Mouse (Mus musculus) limb, embryonic 13.5 days (tissue): ENCODE results near the gene Slc29a3. TPM values are rescaled to one million over a fixed set of nuclear protein-coding genes. Genes with fewer than 3 reads are reported as not detected.

Source experiments
- ATAC-seq: fragments of 200-750 bp; cut with Nextera tagmentation; 2 replicates; pipeline ENCODE4 v1.8.0; 2017; ENCODE audit warnings: low read depth, moderate number of reproducible peaks, moderate TSS enrichment; ENCODE audit not compliant: low FRiP score
- H3K27ac ChIP-seq: fragments of 300-500 bp; sonication (generic); 2 replicates; pipeline ENCODE4 v1.5.1; 2015; ENCODE audit warnings: inconsistent platforms, mild to moderate bottlenecking, moderate library complexity
- H3K27me3 ChIP-seq: fragments of 300-500 bp; sonication (generic); 2 replicates; pipeline ENCODE4 v1.6.1; 2015; ENCODE audit warnings: mild to moderate bottlenecking, inconsistent platforms
- H3K36me3 ChIP-seq: fragments of 300-500 bp; sonication (generic); 2 replicates; pipeline ENCODE4 v1.6.1; 2015; ENCODE audit warnings: inconsistent platforms, mild to moderate bottlenecking, moderate library complexity
- H3K4me1 ChIP-seq: fragments of 300-500 bp; sonication (generic); 2 replicates; pipeline ENCODE4 v1.6.1; 2015; ENCODE audit warnings: inconsistent platforms
- H3K4me2 ChIP-seq: fragments of 300-500 bp; sonication (generic); replicated peaks from 2 replicates; pipeline ENCODE4 v1.6.1; 2015; ENCODE audit warnings: inconsistent platforms, mild to moderate bottlenecking, moderate library complexity
- H3K4me3 ChIP-seq: fragments of 300-500 bp; sonication (generic); 2 replicates; pipeline ENCODE4 v1.5.1; 2015; ENCODE audit warnings: moderate library complexity, mild to moderate bottlenecking, inconsistent platforms
- H3K9ac ChIP-seq: fragments of 300-500 bp; sonication (generic); 2 replicates; pipeline ENCODE4 v1.6.1; 2015; ENCODE audit warnings: mild to moderate bottlenecking, inconsistent platforms
- H3K9me3 ChIP-seq: fragments of 300-500 bp; sonication (generic); 2 replicates; pipeline ENCODE4 v1.6.1; 2016; ENCODE audit warnings: inconsistent platforms
- WGBS: fragments of 180-500 bp; shearing (Covaris S2); methylation state at CpG from one replicate; pipeline ENCODE4 v1.1.7; 2015; 5-methylcytosine and 5-hydroxymethylcytosine counted together
- polyA plus RNA-seq: library from polyadenylated mRNA; unstranded; fragments of >200 nt; fragmentation: Nextera tagmentation; extraction: Ambion mirVana; gene quantifications from 2 replicates; pipeline ENCODE4 v1.2.1, GENCODE M21; 2015

Gene Slc29a3
- polyA plus RNA-seq = 12.4 and 13.7 TPM in 2 replicates

DNA sequence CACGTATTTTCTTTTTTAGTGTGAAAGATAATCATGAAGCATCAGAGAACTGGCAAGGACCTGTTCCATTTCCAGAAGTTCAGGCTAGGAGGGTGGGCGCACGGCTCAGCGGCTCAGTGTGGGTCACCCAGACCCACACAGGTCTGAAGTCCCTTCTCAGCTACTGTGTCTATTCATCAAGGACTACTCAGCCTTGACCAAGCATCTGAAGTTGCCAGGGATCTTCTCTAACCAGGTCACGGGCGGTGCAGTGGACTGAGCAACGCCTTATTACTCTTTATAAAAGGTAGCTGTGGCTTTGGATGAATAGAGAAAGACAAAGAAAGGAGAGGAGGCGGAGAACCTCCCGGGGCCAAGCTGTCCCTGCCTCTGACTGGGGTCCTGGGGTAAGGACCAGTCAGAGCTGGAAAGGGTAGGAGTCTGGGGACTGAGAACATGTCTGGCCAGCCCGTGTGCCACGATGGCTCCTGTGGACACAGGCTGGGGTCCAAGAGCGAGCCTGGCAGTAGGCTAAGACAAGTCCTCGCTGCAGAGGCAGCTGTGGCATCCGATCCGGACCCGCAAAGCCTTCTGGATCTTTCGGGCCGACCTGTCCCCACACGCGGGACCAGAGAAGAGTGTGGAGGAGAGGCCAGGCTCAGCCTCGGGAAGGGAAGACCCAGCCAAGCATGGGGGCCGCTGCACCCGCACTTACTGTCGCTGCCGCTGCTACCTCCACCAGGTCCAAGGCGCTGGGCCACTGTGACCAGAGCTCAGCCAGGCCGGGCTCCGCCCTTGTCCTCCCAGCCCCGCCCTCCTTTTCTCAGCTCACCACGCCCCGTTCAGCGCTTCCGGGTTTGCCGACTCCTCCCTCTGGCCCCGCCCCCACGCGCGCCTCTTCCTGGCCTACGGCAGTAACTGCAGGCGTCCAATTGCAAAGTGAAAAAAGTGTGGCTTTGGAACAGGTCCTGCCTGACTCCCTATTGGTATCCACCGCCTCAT, at the start of gene Slc29a3:
Slc29a3 (minus strand) TSS at position 755 of the 981 bp plus-strand sequence.
- Histone ChIP-seq H3K4me1 (peaks cover 24% of the 10 kb centered on the region), H3K9me3 (no peaks in the 10 kb centered on the region), H3K4me3 (peak within 1 kb of the TSS; percentile 61), H3K36me3 (peaks cover 20% of the 10 kb centered on the region), H3K4me2 (peak within 1 kb of the TSS; percentile 79), H3K27ac (peak within 1 kb of the TSS; percentile 69; the same call in 1 of the 2 replicates), H3K27me3 (no peaks in the 10 kb centered on the region), H3K9ac (peak within 1 kb of the TSS; percentile 84)
- 12% methylated on average over 41 of the region's 41 CpGs for WGBS
- peak; percentile 94 for ATAC-seq

DNA sequence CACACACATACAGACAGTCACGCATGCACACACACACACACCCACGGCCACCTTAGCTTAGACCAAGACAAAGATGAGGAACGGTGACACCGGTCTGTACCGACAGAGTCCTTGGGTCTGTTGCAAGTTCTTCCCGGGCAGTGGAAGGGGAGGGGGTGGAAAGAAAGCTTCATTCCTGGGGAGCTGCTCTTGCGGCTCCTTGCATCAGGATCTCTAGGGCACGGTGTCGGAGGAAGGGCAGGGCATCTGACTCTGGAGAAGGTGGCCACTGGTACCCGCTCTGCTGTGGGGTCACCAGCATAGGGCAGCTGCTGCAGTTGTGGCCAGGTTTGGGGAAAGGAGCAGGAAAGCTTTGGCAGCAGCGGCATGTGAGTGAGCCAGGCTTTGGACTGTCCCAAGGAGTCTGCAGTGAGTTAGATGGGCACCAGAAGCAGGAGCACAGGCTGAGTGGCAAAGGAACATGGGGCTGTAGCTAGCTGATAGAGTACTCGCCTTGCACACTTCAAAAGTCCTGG, 49.4 kb upstream of the Slc29a3 start:
- no peak overlapping the region for H3K4me3 ChIP-seq
- H3K4me2 ChIP-seq = no peak overlapping the region
- H3K9me3 ChIP-seq = no peaks in the 10 kb centered on the region
- ATAC-seq = no peak
- 0 out of 2 replicates have a peak, but pooled peaks cover 3% of the 10 kb centered on the region for H3K27me3 ChIP-seq
- 61% methylated on average over 12 of the region's 12 CpGs for WGBS
- peak overlapping the region; percentile 31; the same call in 1 of the 2 replicates for H3K9ac ChIP-seq
- no peak overlapping the region for H3K27ac ChIP-seq
- peaks cover 95% of the 10 kb centered on the region for H3K4me1 ChIP-seq
- no peaks in the 10 kb centered on the region for H3K36me3 ChIP-seq

DNA sequence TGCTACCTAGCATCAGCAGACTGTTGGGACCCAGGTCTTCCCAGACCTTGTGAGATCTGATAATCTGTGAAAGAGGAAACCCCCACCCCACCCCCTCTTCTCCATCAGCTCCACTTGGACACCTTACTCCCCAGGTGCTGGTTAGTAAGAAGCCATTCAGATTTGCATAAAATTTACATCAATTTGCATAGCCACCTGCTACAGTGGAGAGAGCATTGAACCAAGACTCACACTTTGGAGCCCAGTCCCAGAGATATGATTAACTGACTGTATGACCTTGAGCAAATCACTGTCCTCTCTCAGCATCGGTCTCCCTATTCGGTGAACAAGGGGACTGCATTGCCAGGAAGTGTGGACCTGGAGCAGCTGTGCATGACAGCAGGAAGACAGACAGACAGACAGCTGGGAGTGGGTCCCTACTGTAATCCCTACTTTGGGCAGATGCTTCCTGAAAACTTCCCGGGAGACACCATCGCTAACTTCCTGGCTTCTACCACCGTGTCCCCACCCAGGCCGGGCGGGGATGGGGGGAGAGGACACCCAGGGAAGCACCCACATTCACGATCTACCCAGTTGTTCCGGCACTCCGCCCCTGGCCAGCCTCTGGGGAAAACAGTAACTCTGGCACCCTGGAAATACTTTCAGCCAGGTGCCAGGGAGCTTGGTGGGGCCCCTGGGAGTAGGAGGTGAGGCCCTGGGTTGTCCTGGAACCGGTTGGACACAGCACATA, 48.7 kb upstream of the Slc29a3 start:
- Histone ChIP-seq H3K27me3 (0 out of 2 replicates have a peak, but pooled peaks cover 3% of the 10 kb centered on the region), H3K36me3 (no peaks in the 10 kb centered on the region), H3K27ac (no peak overlapping the region), H3K4me1 (peaks cover 95% of the 10 kb centered on the region), H3K4me3 (no peak overlapping the region), H3K4me2 (peak overlapping the region; percentile 21; the same call in 1 of the 2 replicates), H3K9me3 (no peaks in the 10 kb centered on the region), H3K9ac (no peak overlapping the region)
- ATAC-seq = no peak
- 36% methylated on average over 11 of the region's 11 CpGs for WGBS

DNA sequence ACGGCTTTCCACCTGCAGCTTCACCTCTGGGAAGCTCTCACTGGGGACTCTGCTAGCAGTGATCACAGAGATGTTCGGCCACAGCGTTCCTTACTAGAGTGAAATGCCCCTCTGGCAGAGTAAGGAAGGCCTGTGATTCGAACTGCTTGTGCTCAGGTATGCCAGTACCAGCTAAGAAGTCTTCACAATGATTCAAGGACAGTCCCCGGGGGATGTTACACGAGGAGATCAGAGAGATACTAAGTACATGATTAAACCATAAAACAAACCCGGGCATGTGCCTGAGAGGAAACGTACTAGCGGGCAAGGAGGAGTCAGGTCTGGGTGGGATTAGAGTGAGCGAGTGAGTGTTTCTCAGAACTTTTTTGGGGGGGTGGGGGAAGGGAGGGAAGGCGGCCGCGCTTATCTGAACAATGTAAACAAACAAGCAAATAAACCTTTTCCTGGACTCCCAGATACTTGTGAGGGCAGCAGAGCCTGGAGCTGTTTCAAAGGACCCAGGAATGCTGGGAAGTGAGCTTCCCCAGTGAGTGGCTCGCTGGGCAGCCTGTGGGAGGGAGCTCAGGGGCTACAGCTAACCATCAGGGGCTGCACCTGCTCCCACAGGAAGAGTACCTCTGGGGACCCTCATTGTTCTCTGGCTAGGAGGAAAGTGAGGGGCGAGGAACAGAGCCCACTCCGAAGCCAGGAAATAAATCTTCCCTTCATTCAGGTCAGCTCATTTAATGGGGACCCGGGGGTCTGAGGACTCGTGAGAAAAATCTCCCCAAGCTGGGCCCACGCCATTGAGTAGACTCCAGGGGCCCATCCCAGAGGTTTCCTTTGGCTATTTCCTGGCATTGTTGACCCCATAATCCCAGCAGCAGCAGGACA, 47.9 kb upstream of the Slc29a3 start:
- Histone ChIP-seq H3K9me3 (no peaks in the 10 kb centered on the region), H3K27me3 (0 out of 2 replicates have a peak, but pooled peaks cover 3% of the 10 kb centered on the region), H3K4me1 (peaks cover 95% of the 10 kb centered on the region), H3K4me3 (no peak overlapping the region), H3K27ac (0 out of 2 replicates have a peak overlapping the region, but pooled peaks have one; percentile 6), H3K9ac (peak overlapping the region; percentile 32), H3K4me2 (peak overlapping the region; percentile 21), H3K36me3 (no peaks in the 10 kb centered on the region)
- no peak for ATAC-seq
- WGBS = 9% methylated on average over 19 of the region's 19 CpGs

DNA sequence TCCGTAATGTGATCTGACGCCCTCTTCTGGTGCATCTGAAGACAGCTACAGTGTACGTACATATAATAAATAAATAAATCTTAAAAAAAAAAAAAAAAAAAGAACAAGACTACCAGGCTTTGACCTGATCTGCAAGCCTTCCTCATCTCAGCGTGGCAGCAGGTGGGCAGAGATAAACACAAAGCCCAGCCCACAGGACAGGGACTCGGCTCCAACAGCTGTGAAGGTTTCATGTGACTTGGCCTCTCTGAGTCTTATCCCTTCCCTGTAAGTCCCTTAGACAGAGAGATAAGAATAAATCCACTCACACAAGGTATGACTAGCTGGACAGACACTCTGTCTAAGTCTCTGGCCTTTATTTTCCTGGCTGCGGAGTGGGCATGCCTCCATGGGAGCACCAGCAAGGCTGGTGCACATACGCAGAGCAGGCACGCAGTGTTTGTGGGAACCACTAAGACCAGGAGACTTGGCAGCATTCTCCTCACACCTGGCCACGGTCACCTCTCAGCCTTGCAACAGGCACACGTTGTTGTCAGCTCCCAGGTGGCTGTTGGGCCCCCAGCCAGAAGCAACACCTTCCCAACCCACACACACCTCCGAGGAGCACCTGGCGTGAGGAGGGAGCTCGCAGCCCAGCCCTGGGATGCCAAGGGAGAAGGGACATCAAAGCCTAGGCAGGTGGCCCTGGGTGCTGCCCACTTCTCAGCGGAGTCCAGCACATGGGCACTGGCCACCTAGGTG, 45.3 kb upstream of the Slc29a3 start:
- WGBS = 68% methylated on average over 14 of the region's 14 CpGs
- no peak overlapping the region for H3K9ac ChIP-seq
- H3K4me3 ChIP-seq = no peak overlapping the region
- H3K4me1 ChIP-seq = peaks cover 93% of the 10 kb centered on the region
- H3K27me3 ChIP-seq = 0 out of 2 replicates have a peak, but pooled peaks cover 3% of the 10 kb centered on the region
- no peaks in the 10 kb centered on the region for H3K36me3 ChIP-seq
- no peak overlapping the region for H3K4me2 ChIP-seq
- no peak for ATAC-seq
- H3K9me3 ChIP-seq = no peaks in the 10 kb centered on the region
- H3K27ac ChIP-seq = no peak overlapping the region; the same call in 1 of the 2 replicates

DNA sequence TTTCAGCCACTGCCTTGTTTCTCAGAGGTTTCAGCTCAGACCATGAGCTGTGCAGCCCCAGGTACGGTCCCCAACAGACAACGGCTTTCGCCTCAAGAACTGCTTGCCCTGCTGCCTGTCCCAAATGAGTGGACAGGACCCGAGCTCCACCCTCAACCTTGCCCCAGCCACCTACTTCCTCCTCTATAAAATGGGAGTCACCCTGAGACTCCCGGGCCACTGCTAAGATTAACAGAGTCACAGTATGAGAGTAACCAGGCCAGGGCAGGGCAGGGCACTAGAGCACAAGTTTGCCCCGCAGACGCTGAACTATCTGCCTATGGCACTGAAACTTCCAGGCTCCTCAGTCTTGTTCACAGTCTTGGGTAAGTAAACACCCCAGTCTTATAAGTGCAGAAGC, 43.9 kb upstream of the Slc29a3 start:
- H3K27ac ChIP-seq = peak overlapping the region; percentile 87; the same call in 1 of the 2 replicates
- peaks cover 95% of the 10 kb centered on the region for H3K4me1 ChIP-seq
- no peak for ATAC-seq

DNA sequence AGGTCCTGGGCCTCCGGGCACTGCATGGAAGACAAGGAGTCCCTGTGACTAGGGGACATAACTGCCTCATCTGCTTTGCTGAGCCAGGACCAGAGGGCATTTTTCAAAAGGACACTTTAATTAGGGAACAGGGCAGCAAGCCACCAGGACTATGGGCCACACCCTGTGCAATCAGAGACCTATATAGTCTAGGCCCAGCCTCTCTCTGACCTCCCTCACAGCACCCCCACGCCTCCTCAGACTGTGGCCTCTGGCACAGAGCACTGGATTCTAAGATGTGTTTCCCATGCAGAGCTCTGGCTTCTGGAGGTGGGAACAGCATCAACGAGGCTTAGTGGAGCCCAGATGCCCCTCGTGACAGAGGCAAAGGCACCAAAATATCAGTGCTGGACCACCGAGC, 43.4 kb upstream of the Slc29a3 start:
- 0 out of 2 replicates have a peak, but pooled peaks cover 3% of the 10 kb centered on the region for H3K27me3 ChIP-seq
- H3K9ac ChIP-seq = no peak overlapping the region
- peak overlapping the region; percentile 87; the same call in 1 of the 2 replicates for H3K27ac ChIP-seq
- no peak for ATAC-seq
- no peaks in the 10 kb centered on the region for H3K9me3 ChIP-seq
- peaks cover 91% of the 10 kb centered on the region for H3K4me1 ChIP-seq
- H3K4me2 ChIP-seq = no peak overlapping the region
- WGBS = 35% methylated on average over 5 of the region's 5 CpGs
- H3K36me3 ChIP-seq = no peaks in the 10 kb centered on the region
- H3K4me3 ChIP-seq = no peak overlapping the region

More for the DNA sequence above, 43.9 kb upstream of the Slc29a3 start:
- Histone ChIP-seq H3K4me2 (no peak overlapping the region), H3K4me3 (no peak overlapping the region), H3K9ac (no peak overlapping the region), H3K36me3 (no peaks in the 10 kb centered on the region), H3K27me3 (0 out of 2 replicates have a peak, but pooled peaks cover 3% of the 10 kb centered on the region), H3K9me3 (no peaks in the 10 kb centered on the region)
- WGBS = 61% methylated on average over 7 of the region's 7 CpGs

DNA sequence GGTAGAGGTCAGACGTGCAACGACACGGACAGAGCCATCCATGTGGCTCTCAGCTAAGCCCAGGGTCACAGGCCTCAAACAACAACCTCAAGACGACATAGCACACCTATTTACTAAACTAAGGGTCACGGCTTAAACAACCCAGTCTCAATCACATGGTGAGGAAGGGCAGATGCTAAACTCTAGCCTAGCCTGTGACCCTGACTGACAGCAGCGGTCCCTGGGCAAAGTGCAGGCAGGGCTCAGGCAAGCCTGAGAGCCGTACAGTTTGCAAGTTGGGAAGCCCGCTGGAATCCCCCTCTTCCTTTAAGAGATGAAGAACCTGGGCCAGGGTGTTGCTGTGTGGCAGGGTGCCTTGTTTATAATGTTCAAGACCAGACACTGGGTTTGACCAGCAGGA, 42.2 kb upstream of the Slc29a3 start:
- Histone ChIP-seq H3K4me3 (no peak overlapping the region), H3K4me1 (peaks cover 79% of the 10 kb centered on the region), H3K9me3 (no peaks in the 10 kb centered on the region), H3K36me3 (no peaks in the 10 kb centered on the region), H3K27ac (peak overlapping the region; percentile 87), H3K4me2 (peak overlapping the region; percentile 40), H3K9ac (peak overlapping the region; percentile 19; the same call in 1 of the 2 replicates), H3K27me3 (no peaks in the 10 kb centered on the region)
- ATAC-seq = no peak
- 12% methylated on average over 8 of the region's 8 CpGs for WGBS

DNA sequence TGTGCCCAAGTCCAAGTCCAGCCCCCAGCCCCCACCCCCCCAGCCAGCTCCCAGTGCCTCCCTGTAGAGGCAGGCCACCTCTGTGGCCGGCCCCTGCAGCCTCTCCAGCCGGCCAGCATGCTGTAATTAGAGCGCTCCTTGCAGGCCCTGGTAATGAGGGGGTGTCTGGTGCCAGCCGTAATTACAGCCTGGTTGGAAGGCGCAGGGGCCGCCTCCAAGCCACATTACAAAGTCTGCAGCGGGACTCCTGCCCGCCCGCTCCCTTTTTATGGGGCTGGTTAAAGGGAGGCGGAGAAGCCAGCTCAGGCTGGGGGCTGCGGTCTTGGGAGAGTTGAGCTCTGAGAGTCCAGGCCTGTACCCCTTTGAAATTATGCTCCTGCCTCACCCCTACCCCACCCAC, 41.8 kb upstream of the Slc29a3 start:
- Histone ChIP-seq H3K4me3 (no peak overlapping the region), H3K27ac (peak overlapping the region; percentile 87), H3K9me3 (no peaks in the 10 kb centered on the region), H3K27me3 (no peaks in the 10 kb centered on the region), H3K36me3 (no peaks in the 10 kb centered on the region), H3K4me1 (peaks cover 75% of the 10 kb centered on the region), H3K4me2 (peak overlapping the region; percentile 40), H3K9ac (peak overlapping the region; percentile 19; the same call in 1 of the 2 replicates)
- WGBS = 12% methylated on average over 11 of the region's 11 CpGs
- peak; percentile 76 for ATAC-seq

DNA sequence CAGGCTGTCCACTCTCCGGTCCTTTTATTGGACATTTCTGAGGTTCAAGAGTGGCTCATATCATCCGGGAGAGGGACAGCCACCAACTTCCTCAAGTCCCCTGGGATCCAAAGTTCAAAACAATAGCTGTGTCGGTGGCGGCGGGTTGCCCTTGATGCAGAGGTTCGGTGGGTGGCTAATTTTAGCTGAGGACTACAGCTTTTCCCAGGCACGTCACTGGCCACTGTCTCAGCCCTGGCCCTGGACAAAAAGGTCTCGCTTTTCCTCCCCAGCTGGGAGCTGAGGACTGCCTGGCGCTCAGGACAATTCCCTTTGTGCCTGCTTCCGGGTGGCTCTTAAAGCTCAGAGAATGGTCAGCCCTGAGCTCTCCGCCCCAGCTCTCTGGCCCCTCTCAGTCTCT, 40.2 kb upstream of the Slc29a3 start:
- Histone ChIP-seq H3K27me3 (no peaks in the 10 kb centered on the region), H3K4me2 (no peak overlapping the region), H3K36me3 (no peaks in the 10 kb centered on the region), H3K27ac (0 out of 2 replicates have a peak overlapping the region, but pooled peaks have one; percentile 33), H3K4me3 (no peak overlapping the region), H3K4me1 (peaks cover 60% of the 10 kb centered on the region), H3K9me3 (no peaks in the 10 kb centered on the region), H3K9ac (no peak overlapping the region; the same call in 1 of the 2 replicates)
- 32% methylated on average over 11 of the region's 11 CpGs for WGBS
- ATAC-seq = no peak
